Comparison of ENCODE assay signal across 30 mouse cellular contexts in the genomic region with DNA sequence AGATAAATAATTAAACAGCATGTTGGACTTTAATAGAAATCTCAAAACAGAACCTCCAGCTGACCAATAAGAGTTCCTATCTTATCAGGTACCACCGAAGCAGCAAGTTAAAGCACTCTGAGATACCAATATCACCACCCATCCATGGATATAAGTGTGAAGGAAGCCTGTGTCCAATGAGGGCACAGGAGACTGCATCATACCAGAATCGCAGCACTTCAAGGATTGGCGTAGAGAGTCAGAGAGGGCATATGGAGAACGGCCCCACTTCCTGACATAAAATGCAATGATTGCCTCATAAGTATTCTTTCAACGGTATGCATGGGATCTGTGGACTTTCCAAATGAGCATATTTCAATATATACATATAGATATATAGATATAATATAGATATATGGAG. TPM values are rescaled to one million over a fixed set of nuclear protein-coding genes. Genes with fewer than 3 reads are reported as not detected.
DNase-seq lines count a peak whose midpoint lies in the region; ATAC-seq and TF ChIP-seq lines count a peak whose summit lies in the region.
"Had no signal": no experiment of that assay in that cellular context is flagged by ENCODE, and none has a peak within 500 bp of the region (broad histone marks: within the 10 kb centered on the region; RNA-seq: fewer than 3 reads in every experiment).

No protein-coding gene starts in this region.

- H3K9ac ChIP-seq in stomach, postnatal 0 days (ENCODE audit: low read length), result no peak overlapping the region
- H3K9ac ChIP-seq: embryonic facial prominence, embryonic 12.5 days; embryonic facial prominence, embryonic 15.5 days; forebrain, postnatal 0 days; heart, embryonic 12.5 days; heart, embryonic 15.5 days; hindbrain, embryonic 14.5 days had no signal

- H3K4me3 ChIP-seq in kidney, adult 2 months (ENCODE audit: insufficient read depth, low read depth, low read length), result no peak overlapping the region
- no peak overlapping the region for H3K4me3 ChIP-seq in bone marrow macrophage, adult 2 months (ENCODE audit: insufficient read depth, low read length)
- H3K4me3 ChIP-seq in stomach, postnatal 0 days (ENCODE audit: low read depth, low read length), result no peak overlapping the region
- H3K4me3 ChIP-seq: embryonic facial prominence, embryonic 12.5 days; embryonic facial prominence, embryonic 15.5 days; heart, embryonic 12.5 days; heart, embryonic 15.5 days; hindbrain, embryonic 10.5 days had no signal

- ATAC-seq in granulocyte monocyte progenitor cell, adult 5-6 weeks (replicated peaks; ENCODE audit: poor library complexity, severe bottlenecking), result peak; percentile 61
- ATAC-seq in stomach, postnatal 0 days (ENCODE audit: low FRiP score, low TSS enrichment), result no peak
- ATAC-seq: activated CD4-positive, CD25-positive, alpha-beta regulatory T cell, adult 4 months; forebrain, embryonic 14.5 days; forebrain, postnatal 0 days; hindbrain, postnatal 0 days; inflammation-experienced regulatory T-cells, adult 6 months had no signal

- H3K36me3 ChIP-seq in kidney, adult 2 months (ENCODE audit: control insufficient read depth, insufficient read depth, low read length), result no peaks in the 10 kb centered on the region
- H3K36me3 ChIP-seq in stomach, postnatal 0 days (ENCODE audit: control insufficient read depth, insufficient read depth, low read length), result no peaks in the 10 kb centered on the region
- H3K36me3 ChIP-seq: embryonic facial prominence, embryonic 12.5 days; embryonic facial prominence, embryonic 15.5 days; heart, embryonic 12.5 days; heart, embryonic 15.5 days; hindbrain, embryonic 10.5 days had no signal

- no peak overlapping the region for H3K4me2 ChIP-seq in stomach, postnatal 0 days (replicated peaks; ENCODE audit: low read depth)
- H3K4me2 ChIP-seq: embryonic facial prominence, embryonic 12.5 days; embryonic facial prominence, embryonic 15.5 days; heart, embryonic 12.5 days; heart, embryonic 15.5 days; hindbrain, embryonic 14.5 days had no signal

- no peaks in the 10 kb centered on the region for H3K4me1 ChIP-seq in kidney, adult 2 months (ENCODE audit: control insufficient read depth, insufficient read depth, low read length)
- peaks cover 14% of the 10 kb centered on the region for H3K4me1 ChIP-seq in bone marrow macrophage, adult 2 months (ENCODE audit: control insufficient read depth, insufficient read depth, low read length)
- no peaks in the 10 kb centered on the region for H3K4me1 ChIP-seq in stomach, postnatal 0 days (replicated peaks; ENCODE audit: control insufficient read depth, insufficient read depth)
- H3K4me1 ChIP-seq: embryonic facial prominence, embryonic 12.5 days; embryonic facial prominence, embryonic 15.5 days; heart, embryonic 12.5 days; heart, embryonic 15.5 days; hindbrain, embryonic 10.5 days had no signal

- H3K27me3 ChIP-seq in kidney, adult 2 months (replicated peaks; ENCODE audit: control insufficient read depth, insufficient read depth, low read length), result no peaks in the 10 kb centered on the region
- no peaks in the 10 kb centered on the region for H3K27me3 ChIP-seq in stomach, postnatal 0 days (ENCODE audit: control insufficient read depth, insufficient read depth, low read length)
- H3K27me3 ChIP-seq: embryonic facial prominence, embryonic 15.5 days; heart, embryonic 12.5 days; heart, embryonic 15.5 days had no signal

- no peak for TF ChIP-seq POLR2A in kidney, adult 2 months (IDR thresholded peaks at IDR 0.05; ENCODE audit: low read depth, low read length)
- no peak for TF ChIP-seq POLR2A in bone marrow macrophage, adult 2 months (IDR thresholded peaks at IDR 0.05; ENCODE audit: borderline replicate concordance, low read depth, low read length)

- DNase-seq in kidney, adult 2 months, result peak; percentile 6
- DNase-seq in kidney, postnatal 10 days, result no peak
- DNase-seq in thymus, postnatal 14 days, result no peak
- DNase-seq in stomach, postnatal 0 days (ENCODE audit: low spot score), result no peak
- DNase-seq: adrenal gland, adult 8-10 months; adrenal gland, postnatal 25 days; cerebellum, adult 18-20 months; cerebellum, adult 9-10 months; cerebellum, postnatal 14 days; forebrain, postnatal 0 days; gastrocnemius, postnatal 25 days; heart, postnatal 10 days; heart, postnatal 36 days had no signal

- H3K27ac ChIP-seq in kidney, adult 2 months (ENCODE audit: insufficient read depth, low read depth, low read length), result no peak overlapping the region
- peak overlapping the region; percentile 63 for H3K27ac ChIP-seq in bone marrow macrophage, adult 2 months (ENCODE audit: insufficient read depth, low read depth, low read length)
- no peak overlapping the region for H3K27ac ChIP-seq in stomach, postnatal 0 days (replicated peaks)
- H3K27ac ChIP-seq: embryonic facial prominence, embryonic 12.5 days; embryonic facial prominence, embryonic 15.5 days; heart, embryonic 15.5 days; hindbrain, embryonic 10.5 days; hindbrain, embryonic 14.5 days; hindbrain, postnatal 0 days had no signal

- no peak for TF ChIP-seq EP300 in stomach, postnatal 0 days (optimal IDR thresholded peaks at IDR 0.05)

- TF ChIP-seq CTCF in kidney, adult 2 months (conservative IDR thresholded peaks at IDR 0.05; ENCODE audit: insufficient read depth, insufficient read length, low read depth, low read length), result no peak
- TF ChIP-seq CTCF in bone marrow macrophage, adult 2 months (IDR thresholded peaks at IDR 0.05; ENCODE audit: low read depth, low read length), result no peak
- TF ChIP-seq CTCF in stomach, postnatal 0 days (IDR thresholded peaks at IDR 0.05; ENCODE audit: low read depth), result no peak

- no peaks in the 10 kb centered on the region for H3K9me3 ChIP-seq in stomach, postnatal 0 days (ENCODE audit: control insufficient read depth, low read length)
- H3K9me3 ChIP-seq: embryonic facial prominence, embryonic 12.5 days; embryonic facial prominence, embryonic 15.5 days; heart, embryonic 12.5 days; heart, embryonic 15.5 days; hindbrain, embryonic 10.5 days had no signal

- 78% methylated on average over 5 of the region's 5 CpGs for WGBS in kidney, adult 2 months
- WGBS in stomach, postnatal 0 days, result 76% methylated on average over 5 of the region's 5 CpGs

RNA-seq across cellular contexts. Expression of gene Ctsg, which starts 2.6 kb away (rescaled TPM):
- polyA plus RNA-seq in kidney, adult 2 months (2012; rRNA removed), result not detected in 2 replicates
- polyA plus RNA-seq in bone marrow macrophage, adult 2 months (2012; ENCODE audit: insufficient read depth, insufficient read length, missing spikeins), result not detected in 2 replicates
- total RNA-seq in granulocyte monocyte progenitor cell, adult 5-6 weeks (2014; fragmentation: Nextera tagmentation), result 2,198 and 2,270 TPM in 2 replicates
- 4,568 and 5,380 TPM in 2 replicates for total RNA-seq in granulocyte monocyte progenitor cell, adult 5-6 weeks (2017)
- polyA plus RNA-seq in stomach, postnatal 0 days (2015; fragmentation: Nextera tagmentation; extraction: Ambion mirVana), result 0.13 and 0.18 TPM in 2 replicates
- total RNA-seq: adrenal gland, adult 8-10 months; adrenal gland, postnatal 25 days; ES-E14; forebrain, postnatal 0 days; gastrocnemius, adult 8-10 months; gastrocnemius, postnatal 25 days; heart, postnatal 10 days; heart, postnatal 36 days; hindbrain, postnatal 0 days had no signal
- polyA plus RNA-seq: activated CD4-positive, CD25-positive, alpha-beta regulatory T cell, adult 4 months; embryonic facial prominence, embryonic 12.5 days; forebrain, embryonic 11.5 days; forebrain, embryonic 14.5 days; hindbrain, embryonic 10.5 days; hindbrain, embryonic 14.5 days; hindbrain, postnatal 0 days; inflammation-experienced regulatory T-cells, adult 6 months had no signal

RNA-seq across cellular contexts. Expression of gene Gzme, which starts 15.4 kb away (rescaled TPM):
- not detected in 2 replicates for polyA plus RNA-seq in kidney, adult 2 months (2012; rRNA removed)
- 0.60 and 1.1 TPM in 2 replicates for polyA plus RNA-seq in bone marrow macrophage, adult 2 months (2012; ENCODE audit: insufficient read depth, insufficient read length, missing spikeins)
- not detected in 2 replicates for total RNA-seq in granulocyte monocyte progenitor cell, adult 5-6 weeks (2014; fragmentation: Nextera tagmentation)
- not detected in 2 replicates for total RNA-seq in granulocyte monocyte progenitor cell, adult 5-6 weeks (2017)
- polyA plus RNA-seq in stomach, postnatal 0 days (2015; fragmentation: Nextera tagmentation; extraction: Ambion mirVana), result not detected in 2 replicates
- total RNA-seq: adrenal gland, adult 8-10 months; adrenal gland, postnatal 25 days; forebrain, postnatal 0 days; gastrocnemius, adult 8-10 months; gastrocnemius, postnatal 25 days; heart, postnatal 10 days; heart, postnatal 36 days; hindbrain, postnatal 0 days had no signal
- polyA plus RNA-seq: activated CD4-positive, CD25-positive, alpha-beta regulatory T cell, adult 4 months; embryonic facial prominence, embryonic 12.5 days; embryonic facial prominence, embryonic 15.5 days; forebrain, embryonic 11.5 days; forebrain, embryonic 14.5 days; forebrain, postnatal 0 days; gonadal fat pad, adult 2 months; heart, embryonic 12.5 days; heart, embryonic 15.5 days; hindbrain, embryonic 10.5 days; hindbrain, embryonic 14.5 days; hindbrain, postnatal 0 days; inflammation-experienced regulatory T-cells, adult 6 months had no signal

RNA-seq across cellular contexts. Expression of gene Mcpt8, which starts 19.9 kb away (rescaled TPM):
- polyA plus RNA-seq in kidney, adult 2 months (2012; rRNA removed), result not detected in 2 replicates
- 0.67 TPM in 1 of 2 replicates, not detected in the other for polyA plus RNA-seq in bone marrow macrophage, adult 2 months (2012; ENCODE audit: insufficient read depth, insufficient read length, missing spikeins)
- 85.6 and 130 TPM in 2 replicates for total RNA-seq in granulocyte monocyte progenitor cell, adult 5-6 weeks (2014; fragmentation: Nextera tagmentation)
- total RNA-seq in granulocyte monocyte progenitor cell, adult 5-6 weeks (2017), result 31.0 and 50.8 TPM in 2 replicates
- 0.16 and 0.30 TPM in 2 replicates for polyA plus RNA-seq in stomach, postnatal 0 days (2015; fragmentation: Nextera tagmentation; extraction: Ambion mirVana)
- total RNA-seq: adrenal gland, adult 8-10 months; adrenal gland, postnatal 25 days; forebrain, postnatal 0 days; gastrocnemius, adult 8-10 months; gastrocnemius, postnatal 25 days; heart, postnatal 10 days; heart, postnatal 36 days; hindbrain, postnatal 0 days had no signal
- polyA plus RNA-seq: activated CD4-positive, CD25-positive, alpha-beta regulatory T cell, adult 4 months; embryonic facial prominence, embryonic 12.5 days; forebrain, embryonic 11.5 days; forebrain, postnatal 0 days; frontal cortex, adult 2 months; gonadal fat pad, adult 2 months; heart, embryonic 12.5 days; hindbrain, embryonic 10.5 days; hindbrain, embryonic 14.5 days; hindbrain, postnatal 0 days; inflammation-experienced regulatory T-cells, adult 6 months had no signal

RNA-seq across cellular contexts. Expression of gene Gzmd, which starts 27.4 kb away (rescaled TPM):
- polyA plus RNA-seq in kidney, adult 2 months (2012; rRNA removed), result not detected in 2 replicates
- polyA plus RNA-seq in bone marrow macrophage, adult 2 months (2012; ENCODE audit: insufficient read depth, insufficient read length, missing spikeins), result not detected in 2 replicates
- total RNA-seq in granulocyte monocyte progenitor cell, adult 5-6 weeks (2014; fragmentation: Nextera tagmentation), result not detected in 2 replicates
- total RNA-seq in granulocyte monocyte progenitor cell, adult 5-6 weeks (2017), result not detected in 2 replicates
- polyA plus RNA-seq in stomach, postnatal 0 days (2015; fragmentation: Nextera tagmentation; extraction: Ambion mirVana), result not detected in 2 replicates
- total RNA-seq: adrenal gland, adult 8-10 months; adrenal gland, postnatal 25 days; forebrain, postnatal 0 days; gastrocnemius, adult 8-10 months; gastrocnemius, postnatal 25 days; heart, postnatal 10 days; heart, postnatal 36 days; hindbrain, postnatal 0 days had no signal
- polyA plus RNA-seq: activated CD4-positive, CD25-positive, alpha-beta regulatory T cell, adult 4 months; embryonic facial prominence, embryonic 12.5 days; embryonic facial prominence, embryonic 15.5 days; forebrain, embryonic 11.5 days; forebrain, embryonic 14.5 days; forebrain, postnatal 0 days; gonadal fat pad, adult 2 months; heart, embryonic 12.5 days; heart, embryonic 15.5 days; hindbrain, embryonic 10.5 days; hindbrain, embryonic 14.5 days; hindbrain, postnatal 0 days; inflammation-experienced regulatory T-cells, adult 6 months had no signal

RNA-seq across cellular contexts. Expression of gene Mcpt4, which starts 42.9 kb away (rescaled TPM):
- 0.50 and 0.95 TPM in 2 replicates for polyA plus RNA-seq in kidney, adult 2 months (2012; rRNA removed)
- not detected in 2 replicates for polyA plus RNA-seq in bone marrow macrophage, adult 2 months (2012; ENCODE audit: insufficient read depth, insufficient read length, missing spikeins)
- total RNA-seq in granulocyte monocyte progenitor cell, adult 5-6 weeks (2014; fragmentation: Nextera tagmentation), result not detected in 2 replicates
- not detected in 2 replicates for total RNA-seq in granulocyte monocyte progenitor cell, adult 5-6 weeks (2017)
- 3.7 TPM in 2 replicates for polyA plus RNA-seq in stomach, postnatal 0 days (2015; fragmentation: Nextera tagmentation; extraction: Ambion mirVana)
- total RNA-seq: ES-E14; forebrain, postnatal 0 days; hindbrain, postnatal 0 days had no signal
- polyA plus RNA-seq: activated CD4-positive, CD25-positive, alpha-beta regulatory T cell, adult 4 months; embryonic facial prominence, embryonic 12.5 days; forebrain, embryonic 11.5 days; forebrain, embryonic 14.5 days; hindbrain, embryonic 10.5 days; hindbrain, embryonic 14.5 days; inflammation-experienced regulatory T-cells, adult 6 months had no signal
